Mouse (Mus musculus) testis, adult 2 months (tissue): ENCODE measurements around the gene Nop9.

ENCODE experiments used
- CTCF ChIP-seq: fragments of 200-500 bp; IDR thresholded peaks from 2 replicates; pipeline ENCODE4 v1.5.1; 2012; ENCODE audit warnings: low read depth, mild to moderate bottlenecking, inconsistent platforms, low read length, moderate library complexity; ENCODE audit not compliant: control insufficient read depth, insufficient read depth, insufficient replicate concordance
- POLR2A ChIP-seq: fragments of 200-500 bp; IDR thresholded peaks from 2 replicates; pipeline ENCODE4 v1.6.1; 2012; ENCODE audit warnings: low read depth, mild to moderate bottlenecking, inconsistent platforms, low read length, moderate library complexity; ENCODE audit not compliant: control insufficient read depth

GRCm38 (mm10) chr14:55763166-55763565 is 17.7 kb downstream of the Nop9 start:
- TF ChIP-seq CTCF: no peak
- TF ChIP-seq POLR2A: no peak
